Mouse (Mus musculus) forebrain, embryonic 14.5 days (tissue): ENCODE data around the gene Sult2b1. TPM values are rescaled to one million over a fixed set of nuclear protein-coding genes. Genes with fewer than 3 reads are reported as not detected.

ENCODE experiments used
- ATAC-seq: fragments of 200-750 bp; cut with Nextera tagmentation; 2 replicates; pipeline ENCODE4 v1.8.0; 2017; ENCODE audit warnings: mild to moderate bottlenecking, moderate library complexity
- DNase-seq: peaks from one replicate; pipeline ENCODE4 v3.0.0-alpha.2; 2015; ENCODE audit warnings: low spot score
- H3K27ac ChIP-seq: fragments of 300-500 bp; sonication (generic); 2 replicates; pipeline ENCODE4 v1.5.1; 2014; ENCODE audit warnings: low read depth, mild to moderate bottlenecking, control low read depth, low read length, moderate library complexity
- H3K27me3 ChIP-seq: fragments of 300-500 bp; sonication (generic); replicated peaks from 2 replicates; pipeline ENCODE4 v1.6.1; 2014; ENCODE audit warnings: low read length, control low read depth, mixed read lengths; ENCODE audit not compliant: control insufficient read depth, insufficient read depth
- H3K36me3 ChIP-seq: fragments of 300-500 bp; sonication (generic); 2 replicates; pipeline ENCODE4 v1.6.1; 2014; ENCODE audit warnings: low read length, control low read depth; ENCODE audit not compliant: control insufficient read depth, insufficient read depth
- H3K4me1 ChIP-seq: fragments of 300-500 bp; sonication (generic); 2 replicates; pipeline ENCODE4 v1.6.1; 2014; ENCODE audit warnings: antibody characterized with exemption, low read length, control low read depth; ENCODE audit not compliant: control insufficient read depth, insufficient read depth
- H3K4me2 ChIP-seq: fragments of 300-500 bp; sonication (generic); 2 replicates; pipeline ENCODE4 v1.6.1; 2014; ENCODE audit warnings: mild to moderate bottlenecking, control low read depth, low read length
- H3K4me3 ChIP-seq: fragments of 300-500 bp; sonication (generic); 2 replicates; pipeline ENCODE4 v1.5.1; 2014; ENCODE audit warnings: low read depth, low read length, control low read depth
- H3K9ac ChIP-seq: fragments of 300-500 bp; sonication (generic); 2 replicates; pipeline ENCODE4 v1.6.1; 2014; ENCODE audit warnings: mild to moderate bottlenecking, low read length, control low read depth, moderate library complexity
- H3K9me3 ChIP-seq: fragments of 300-500 bp; sonication (generic); replicated peaks from 2 replicates; pipeline ENCODE4 v1.6.1; 2016; ENCODE audit warnings: low read length, control low read depth, mixed read lengths; ENCODE audit not compliant: control insufficient read depth
- WGBS: fragments of 180-500 bp; shearing (Covaris S2); extraction: QIAGEN DNeasy Blood & Tissue Kit; methylation state at CpG from one replicate; pipeline ENCODE4 v1.1.7; 2014; 5-methylcytosine and 5-hydroxymethylcytosine counted together
- polyA plus RNA-seq: library from polyadenylated mRNA; unstranded; fragments of >200 nt; fragmentation: Nextera tagmentation; extraction: Ambion mirVana; gene quantifications from 2 replicates; pipeline ENCODE4 v1.2.1, GENCODE M21; 2014

Gene Sult2b1
- polyA plus RNA-seq, 1 experiment from 2014 or later: 4.0 TPM

DNA sequence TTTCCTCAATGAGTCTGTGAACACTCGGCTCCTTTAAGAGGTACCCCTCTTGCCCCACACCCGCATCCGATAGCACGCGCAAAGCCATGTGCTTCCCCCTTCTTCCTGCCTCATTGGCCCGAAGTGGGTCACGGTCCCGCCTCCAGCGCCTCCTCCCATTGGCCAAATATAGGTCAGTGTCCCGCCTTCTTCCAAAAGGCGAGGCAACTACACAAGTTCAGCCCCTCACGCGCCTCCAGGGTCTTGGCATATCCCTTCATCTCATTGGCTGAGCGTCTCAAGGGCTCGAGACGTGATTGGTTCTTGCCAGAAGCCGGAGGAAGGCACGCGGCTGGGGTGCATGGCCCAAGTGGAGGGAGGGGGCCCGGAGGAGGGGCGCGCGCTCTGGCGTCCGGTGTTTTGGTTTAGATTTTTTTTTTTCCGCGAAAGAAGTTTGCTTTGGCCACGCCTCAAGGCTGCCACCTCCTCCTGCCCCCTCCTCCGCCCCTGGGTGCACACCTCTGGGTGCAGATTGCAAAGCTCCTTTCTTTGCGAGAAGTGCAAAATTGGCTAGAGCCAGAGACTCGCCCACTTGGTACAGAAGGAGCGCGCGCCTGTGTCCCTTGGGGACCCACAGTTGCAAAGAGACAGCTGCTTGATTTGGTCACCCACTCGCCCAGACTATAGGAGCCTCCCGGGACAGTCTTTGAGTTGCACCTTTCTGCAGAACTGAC is 79.6 kb downstream of the Sult2b1 start, which contains the start of gene Dbp:
Dbp (plus strand) TSS at position 359 of the 713 bp plus-strand sequence.
- peak within 1 kb of the TSS; percentile 98 for H3K4me2 ChIP-seq
- 0 out of 2 replicates have a peak, but pooled peaks cover 4% of the 10 kb centered on the region for H3K27me3 ChIP-seq
- WGBS: 0% methylated on average over 36 of the region's 36 CpGs
- H3K4me3 ChIP-seq: peak within 1 kb of the TSS; percentile 52
- peak; percentile 100 for DNase-seq
- peaks cover 4% of the 10 kb centered on the region; the same call in 1 of the 2 replicates for H3K36me3 ChIP-seq
- peaks cover 46% of the 10 kb centered on the region for H3K4me1 ChIP-seq
- H3K9ac ChIP-seq: peak within 1 kb of the TSS; percentile 75
- peak within 1 kb of the TSS; percentile 82 for H3K27ac ChIP-seq
- ATAC-seq: peak; percentile 86
- H3K9me3 ChIP-seq: no peaks in the 10 kb centered on the region

DNA sequence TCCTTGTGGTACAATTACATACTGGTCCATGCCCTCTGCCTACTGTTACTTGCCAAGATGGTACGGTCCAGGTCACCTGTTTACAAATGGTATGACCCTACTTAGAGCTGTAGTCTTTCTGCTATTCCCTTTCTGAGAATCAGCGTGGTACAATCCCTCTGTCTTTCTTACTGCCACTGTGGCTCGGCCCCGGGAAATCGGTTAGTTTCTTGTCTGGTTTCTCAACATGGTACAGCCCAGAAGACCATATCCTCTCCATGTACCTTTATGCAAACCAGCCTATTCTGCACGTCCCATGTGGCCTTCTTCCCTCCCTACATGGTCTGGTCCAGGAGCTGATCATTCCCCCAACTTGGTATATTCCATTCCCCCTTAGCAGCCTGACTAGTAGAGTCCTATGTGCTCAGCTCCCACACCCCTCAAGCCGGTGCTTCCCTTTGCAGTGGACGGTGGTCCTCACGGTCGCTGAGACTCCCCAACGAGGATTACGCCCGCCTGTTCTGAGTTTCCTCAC is 80.4 kb downstream of the Sult2b1 start:
- H3K4me1 ChIP-seq: peaks cover 45% of the 10 kb centered on the region
- H3K4me3 ChIP-seq: peak overlapping the region; percentile 52
- no peaks in the 10 kb centered on the region for H3K9me3 ChIP-seq
- peak; percentile 90 for DNase-seq
- peak; percentile 49 for ATAC-seq
- no peaks in the 10 kb centered on the region for H3K36me3 ChIP-seq
- 2% methylated on average over 13 of the region's 13 CpGs for WGBS
- peaks cover 8% of the 10 kb centered on the region; the same call in 1 of the 2 replicates for H3K27me3 ChIP-seq
- H3K27ac ChIP-seq: peak overlapping the region; percentile 82
- H3K4me2 ChIP-seq: peak overlapping the region; percentile 98
- H3K9ac ChIP-seq: peak overlapping the region; percentile 38

DNA sequence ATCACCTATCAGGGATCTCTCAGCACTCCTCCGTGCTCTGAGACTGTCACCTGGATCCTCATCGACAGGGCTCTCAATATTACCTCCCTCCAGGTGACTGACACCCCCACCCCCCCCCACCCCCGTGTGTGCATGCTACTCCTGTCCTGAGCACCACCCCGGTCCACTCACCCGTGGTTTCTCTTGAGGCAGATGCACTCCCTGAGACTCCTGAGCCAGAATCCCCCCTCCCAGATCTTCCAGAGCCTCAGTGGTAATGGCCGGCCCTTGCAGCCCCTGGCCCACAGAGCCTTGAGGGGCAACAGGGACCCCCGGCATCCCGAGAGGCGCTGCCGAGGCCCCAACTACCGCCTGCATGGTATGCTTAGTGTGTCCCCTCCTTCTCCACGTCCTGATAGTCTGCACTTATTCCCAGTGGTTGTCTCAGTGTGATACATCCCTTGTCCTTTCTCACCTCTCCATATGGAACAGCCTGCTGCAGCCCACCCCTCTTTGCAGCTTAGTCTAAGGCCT is 80.9 kb downstream of the Sult2b1 start:
- Histone ChIP-seq H3K27me3 (peaks cover 12% of the 10 kb centered on the region), H3K36me3 (no peaks in the 10 kb centered on the region), H3K9ac (peak overlapping the region; percentile 38; the same call in 1 of the 2 replicates), H3K9me3 (no peaks in the 10 kb centered on the region), H3K27ac (peak overlapping the region; percentile 82), H3K4me1 (peaks cover 40% of the 10 kb centered on the region), H3K4me2 (peak overlapping the region; percentile 98), H3K4me3 (peak overlapping the region; percentile 52)
- 35% methylated on average over 12 of the region's 12 CpGs for WGBS
- ATAC-seq: no peak
- no peak for DNase-seq

DNA sequence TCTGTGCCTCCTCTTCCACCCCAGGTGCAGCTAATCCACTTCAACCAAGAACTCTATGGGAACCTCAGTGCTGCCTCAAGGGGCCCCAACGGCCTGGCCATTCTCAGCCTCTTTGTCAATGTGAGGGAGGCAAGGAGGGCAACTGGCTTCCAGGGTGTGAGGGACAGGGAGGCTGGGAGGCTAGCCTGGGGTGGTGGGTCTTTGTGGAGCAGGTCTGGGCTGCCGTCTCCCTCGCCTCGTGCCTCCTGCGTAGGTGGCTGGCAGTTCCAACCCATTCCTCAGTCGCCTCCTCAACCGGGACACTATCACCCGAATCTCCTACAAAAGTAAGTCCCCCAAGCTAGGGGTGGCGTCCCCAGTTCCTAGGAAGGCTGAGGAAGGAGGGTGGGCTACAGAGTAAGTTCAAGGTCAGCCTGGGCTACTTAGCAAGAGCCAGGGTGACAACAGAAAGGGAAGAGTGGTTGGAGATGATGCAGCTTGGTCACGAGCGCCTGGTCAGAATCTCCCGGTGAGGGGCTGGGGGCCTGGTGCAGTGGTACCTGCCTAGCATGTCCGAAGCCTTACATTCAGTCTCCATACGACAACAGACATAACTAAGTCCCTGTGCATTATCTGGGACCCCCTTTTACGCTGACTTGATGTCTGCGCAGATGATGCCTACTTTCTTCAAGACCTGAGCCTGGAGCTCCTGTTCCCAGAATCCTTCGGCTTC is 81.5 kb downstream of the Sult2b1 start:
- H3K9me3 ChIP-seq: no peaks in the 10 kb centered on the region
- no peaks in the 10 kb centered on the region for H3K36me3 ChIP-seq
- H3K4me3 ChIP-seq: peak overlapping the region; percentile 52; the same call in 1 of the 2 replicates
- DNase-seq (no peak), ATAC-seq (no peak)
- H3K27me3 ChIP-seq: peaks cover 15% of the 10 kb centered on the region
- 94% methylated on average over 17 of the region's 17 CpGs for WGBS
- H3K4me1 ChIP-seq: peaks cover 34% of the 10 kb centered on the region
- 0 out of 2 replicates have a peak overlapping the region, but pooled peaks have one; percentile 82 for H3K27ac ChIP-seq
- H3K4me2 ChIP-seq: peak overlapping the region; percentile 98
- peak overlapping the region; percentile 38; the same call in 1 of the 2 replicates for H3K9ac ChIP-seq

DNA sequence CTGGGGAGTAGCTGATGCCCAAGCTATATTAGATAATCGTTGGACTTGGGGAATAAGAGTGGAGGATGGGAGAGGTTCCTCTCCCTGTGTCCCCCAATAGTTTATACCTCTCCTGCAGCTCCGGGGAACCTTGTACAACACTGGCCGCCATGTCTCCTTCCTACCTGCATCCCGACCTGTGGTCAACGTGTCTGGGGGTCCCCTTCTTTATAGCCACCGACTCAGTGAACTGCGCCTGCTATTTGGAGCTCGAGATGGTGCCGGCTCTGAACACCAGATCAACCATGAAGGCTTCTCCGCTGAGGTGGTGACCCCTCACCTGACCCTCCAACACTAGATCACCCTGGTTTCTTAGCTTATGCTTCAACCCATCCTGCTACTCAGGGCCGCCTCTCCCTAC is 82.2 kb downstream of the Sult2b1 start:
- Histone ChIP-seq H3K36me3 (no peaks in the 10 kb centered on the region), H3K4me2 (no peak overlapping the region), H3K27me3 (peaks cover 15% of the 10 kb centered on the region), H3K9me3 (no peaks in the 10 kb centered on the region), H3K4me1 (peaks cover 28% of the 10 kb centered on the region), H3K9ac (no peak overlapping the region), H3K27ac (no peak overlapping the region), H3K4me3 (no peak overlapping the region)
- WGBS: 93% methylated on average over 11 of the region's 11 CpGs
- no peak for ATAC-seq
- no peak for DNase-seq

DNA sequence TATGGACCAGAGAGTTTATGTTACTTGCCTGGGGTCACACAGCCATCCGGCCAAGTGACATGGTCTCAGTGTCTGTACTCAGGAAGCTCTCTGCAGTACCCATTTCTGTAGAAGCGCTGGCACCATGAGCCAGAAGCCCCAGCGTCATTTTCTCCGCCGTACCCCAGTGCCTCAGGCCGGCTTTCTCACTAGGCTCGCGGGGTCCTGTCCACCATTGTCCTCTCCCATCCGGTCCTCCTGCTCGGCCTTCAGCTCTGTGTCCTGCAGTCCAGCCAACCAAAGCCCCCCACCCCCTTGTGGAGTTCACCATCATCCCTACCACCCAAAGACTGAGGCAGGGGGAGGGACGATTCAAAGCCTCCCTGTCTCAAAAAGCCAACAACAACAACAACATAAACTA is 82.9 kb downstream of the Sult2b1 start:
- 91% methylated on average over 11 of the region's 11 CpGs for WGBS
- H3K4me3 ChIP-seq: peak overlapping the region; percentile 38; the same call in 1 of the 2 replicates
- H3K4me1 ChIP-seq: peaks cover 22% of the 10 kb centered on the region
- H3K9ac ChIP-seq: no peak overlapping the region
- H3K27me3 ChIP-seq: peaks cover 15% of the 10 kb centered on the region
- no peaks in the 10 kb centered on the region for H3K36me3 ChIP-seq
- no peak for DNase-seq
- no peak overlapping the region for H3K27ac ChIP-seq
- H3K4me2 ChIP-seq: peak overlapping the region; percentile 83
- no peaks in the 10 kb centered on the region for H3K9me3 ChIP-seq
- no peak for ATAC-seq

DNA sequence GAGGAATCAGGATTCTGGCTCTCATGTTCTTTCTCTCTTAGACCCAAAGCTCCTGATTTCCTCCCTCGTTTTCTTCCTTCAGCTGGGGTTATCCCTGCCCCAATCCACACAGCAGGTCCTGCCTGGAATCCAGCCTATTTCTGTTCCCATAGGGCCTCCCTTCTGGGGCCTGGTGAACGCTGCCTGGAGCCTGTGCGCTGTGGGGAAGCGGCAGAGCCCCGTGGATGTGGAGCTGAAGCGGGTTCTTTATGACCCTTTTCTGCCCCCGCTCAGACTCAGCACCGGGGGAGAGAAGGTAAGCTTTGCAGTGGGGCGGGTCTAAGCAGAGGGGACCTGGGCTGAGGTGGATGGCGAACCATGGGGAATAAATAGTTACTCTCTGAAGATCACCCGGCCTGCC is 83.4 kb downstream of the Sult2b1 start:
- ATAC-seq (no peak), DNase-seq (no peak)
- peak overlapping the region; percentile 83 for H3K4me2 ChIP-seq
- H3K4me1 ChIP-seq: peaks cover 17% of the 10 kb centered on the region
- H3K4me3 ChIP-seq: peak overlapping the region; percentile 38
- WGBS: 29% methylated on average over 11 of the region's 11 CpGs
- peak overlapping the region; percentile 39; the same call in 1 of the 2 replicates for H3K27ac ChIP-seq
- H3K9me3 ChIP-seq: no peaks in the 10 kb centered on the region
- H3K36me3 ChIP-seq: no peaks in the 10 kb centered on the region
- H3K9ac ChIP-seq: peak overlapping the region; percentile 66
- H3K27me3 ChIP-seq: peaks cover 15% of the 10 kb centered on the region

DNA sequence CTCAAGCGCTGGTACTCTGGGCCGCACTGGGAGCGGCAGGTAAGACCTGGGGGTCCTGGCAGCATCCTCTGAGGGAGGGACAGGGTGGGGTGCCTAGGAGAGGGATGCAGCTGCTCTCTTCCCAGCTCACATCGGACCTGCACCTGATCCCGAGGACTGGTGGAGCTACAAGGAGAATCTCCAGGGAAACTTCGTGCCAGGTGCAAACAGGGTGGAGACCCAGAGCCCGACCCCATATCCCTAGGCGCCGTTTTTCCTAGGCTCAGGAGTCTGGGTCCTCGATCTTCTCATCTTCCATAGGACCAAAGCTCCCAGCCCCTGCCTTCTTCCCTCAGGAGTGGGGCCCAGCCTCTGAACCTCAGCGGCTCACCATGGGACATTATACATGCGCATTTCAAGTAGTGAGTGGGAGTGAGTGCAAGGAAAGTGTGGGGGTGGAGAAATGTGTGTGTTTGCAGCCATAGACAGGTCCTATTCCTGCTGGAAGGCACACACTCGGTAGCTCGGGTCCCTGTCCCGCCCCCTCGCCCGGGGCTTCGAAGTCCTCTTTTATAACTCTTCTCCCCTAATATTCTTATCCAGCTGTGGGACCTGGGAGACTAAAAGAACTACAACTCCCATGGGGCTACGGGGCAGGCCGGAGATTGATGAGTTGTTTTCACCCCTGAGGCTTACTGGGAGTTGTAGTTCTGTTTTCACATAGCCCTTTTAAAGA is 84.0 kb downstream of the Sult2b1 start:
- Histone ChIP-seq H3K27ac (peak overlapping the region; percentile 63), H3K4me1 (peaks cover 11% of the 10 kb centered on the region), H3K27me3 (peaks cover 15% of the 10 kb centered on the region), H3K4me2 (peak overlapping the region; percentile 83), H3K36me3 (no peaks in the 10 kb centered on the region), H3K9ac (peak overlapping the region; percentile 66), H3K9me3 (no peaks in the 10 kb centered on the region), H3K4me3 (peak overlapping the region; percentile 38)
- peak; percentile 93 for DNase-seq
- WGBS: under 1% methylated on average over 20 of the region's 20 CpGs
- peak; percentile 40; the same call in 1 of the 2 replicates for ATAC-seq
